Mouse (Mus musculus) G1E (cell line): Measurements from ENCODE around the gene Rarres2.

Experiments
- CTCF ChIP-seq: IDR thresholded peaks from 2 replicates; pipeline ENCODE4 v1.5.1; 2012; ENCODE audit warnings: low read depth, low read length, inconsistent platforms, mixed read lengths
- GATA1 ChIP-seq: IDR thresholded peaks from 2 replicates; pipeline ENCODE4 v1.6.1; 2012; ENCODE audit warnings: borderline replicate concordance, low read length, inconsistent platforms, mixed read lengths
- TAL1 ChIP-seq: conservative IDR thresholded peaks from 2 replicates; pipeline ENCODE4 v1.6.1; 2012; ENCODE audit warnings: low read depth, low read length, inconsistent platforms, mixed read lengths

DNA sequence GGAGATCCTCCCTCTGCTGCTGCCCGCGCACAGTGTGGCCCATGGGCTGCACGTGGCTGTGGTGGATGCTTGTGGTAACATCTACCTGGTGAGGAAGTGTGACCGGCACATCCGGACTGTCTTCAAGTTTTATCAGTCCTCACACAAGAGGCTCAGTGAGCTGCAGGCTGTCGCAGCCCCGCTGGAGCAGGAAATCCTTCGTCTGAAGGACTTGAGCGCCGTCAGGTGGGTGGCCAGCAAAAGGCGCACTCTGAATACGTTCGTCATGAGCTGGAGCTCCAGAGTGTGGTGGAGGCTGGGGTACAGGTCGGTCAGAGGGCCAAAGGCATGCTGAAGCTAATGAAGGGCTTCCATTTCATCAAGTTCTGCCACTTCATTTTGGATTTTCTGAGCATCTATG is 43.3 kb downstream of the Rarres2 start:
- TF ChIP-seq TAL1, result no peak
- TF ChIP-seq CTCF, result no peak
- TF ChIP-seq GATA1, result no peak
